Mouse (Mus musculus) yolk sac, embryonic 10.5 days (tissue): ENCODE results near the gene Rpl9-ps6.

Source experiments
- DNase-seq: peaks from one replicate; pipeline ENCODE4 v3.0.0-alpha.2; 2017; ENCODE audit warnings: low spot score

The Rpl9-ps6 gene

GRCm38 (mm10) chr19:32466478-32466877 is at the start of gene Rpl9-ps6:
Gene Rpl9-ps6, minus strand, starts transcription at chr19:32466578.
- DNase-seq, result no peak

GRCm38 (mm10) chr19:32512518-32512917 is 46.1 kb upstream of the Rpl9-ps6 start:
- no peak for DNase-seq

- no peak for DNase-seq
These were observed 44.6 kb upstream of the Rpl9-ps6 start for GRCm38 (mm10) chr19:32510962-32511361.

- peak; percentile 68 for DNase-seq
These were observed 43.9 kb upstream of the Rpl9-ps6 start for GRCm38 (mm10) chr19:32510267-32510666.

- no peak for DNase-seq
These were observed 41.1 kb upstream of the Rpl9-ps6 start for GRCm38 (mm10) chr19:32507526-32507925.

GRCm38 (mm10) chr19:32507100-32507499 is 40.7 kb upstream of the Rpl9-ps6 start:
- no peak for DNase-seq

GRCm38 (mm10) chr19:32506514-32506913 is 40.1 kb upstream of the Rpl9-ps6 start:
- DNase-seq, result no peak

- DNase-seq, result no peak
These were observed 39.7 kb upstream of the Rpl9-ps6 start for GRCm38 (mm10) chr19:32506081-32506480.

- DNase-seq, result no peak
These were observed 35.0 kb upstream of the Rpl9-ps6 start for GRCm38 (mm10) chr19:32501414-32501813.

- no peak for DNase-seq
These were observed 31.6 kb upstream of the Rpl9-ps6 start for GRCm38 (mm10) chr19:32498002-32498401.

GRCm38 (mm10) chr19:32497411-32497810 is 31.0 kb upstream of the Rpl9-ps6 start:
- DNase-seq, result no peak

GRCm38 (mm10) chr19:32495034-32495433 is 28.7 kb upstream of the Rpl9-ps6 start:
- DNase-seq, result no peak

- no peak for DNase-seq
These were observed 28.2 kb upstream of the Rpl9-ps6 start for GRCm38 (mm10) chr19:32494611-32495010.

GRCm38 (mm10) chr19:32493471-32493870 is 27.1 kb upstream of the Rpl9-ps6 start:
- no peak for DNase-seq

- no peak for DNase-seq
These were observed 26.6 kb upstream of the Rpl9-ps6 start for GRCm38 (mm10) chr19:32492981-32493380.

- no peak for DNase-seq
These were observed 26.0 kb upstream of the Rpl9-ps6 start for GRCm38 (mm10) chr19:32492339-32492738.

GRCm38 (mm10) chr19:32490976-32491375 is 24.6 kb upstream of the Rpl9-ps6 start:
- DNase-seq, result no peak

GRCm38 (mm10) chr19:32489166-32489895 is 23.0 kb upstream of the Rpl9-ps6 start:
- no peak for DNase-seq

GRCm38 (mm10) chr19:32487595-32488255 is 21.3 kb upstream of the Rpl9-ps6 start:
- DNase-seq, result no peak

- peak; percentile 75 for DNase-seq
These were observed 19.8 kb upstream of the Rpl9-ps6 start for GRCm38 (mm10) chr19:32486106-32486724.

GRCm38 (mm10) chr19:32485681-32486105 is 19.3 kb upstream of the Rpl9-ps6 start, which contains the start of gene Minpp1:
Gene Minpp1, plus strand, starts transcription at chr19:32485769.
- peak; percentile 84 for DNase-seq

GRCm38 (mm10) chr19:32484941-32485660 is 18.7 kb upstream of the Rpl9-ps6 start:
- DNase-seq, result no peak
